In genomic region chr5:119628100-119628499, GRCm38 (mm10) we compare ENCODE assay signal across 30 mouse cellular contexts. TPM values are rescaled to one million over a fixed set of nuclear protein-coding genes. Genes with fewer than 3 reads are reported as not detected.
"Had no signal": no experiment of that assay in that cellular context is flagged by ENCODE, and none has a peak within 500 bp of the region (broad histone marks: within the 10 kb centered on the region; RNA-seq: fewer than 3 reads in every experiment).

No protein-coding gene starts in this region.

- ATAC-seq: forebrain, embryonic 13.5 days; forebrain, embryonic 14.5 days; forebrain, embryonic 15.5 days; forebrain, embryonic 16.5 days; forebrain, postnatal 0 days had no signal

- H3K4me3 ChIP-seq: embryonic facial prominence, embryonic 10.5 days; embryonic facial prominence, embryonic 12.5 days; embryonic facial prominence, embryonic 13.5 days; embryonic facial prominence, embryonic 15.5 days; erythroblast, embryonic 14.5 days; forebrain, embryonic 10.5 days; forebrain, embryonic 12.5 days; forebrain, embryonic 13.5 days; forebrain, embryonic 15.5 days; gastrocnemius, adult 2 months; heart, adult 2 months had no signal

- H3K9me3 ChIP-seq: embryonic facial prominence, embryonic 10.5 days; embryonic facial prominence, embryonic 12.5 days; embryonic facial prominence, embryonic 13.5 days; embryonic facial prominence, embryonic 15.5 days; forebrain, embryonic 10.5 days; forebrain, embryonic 12.5 days; forebrain, embryonic 13.5 days; forebrain, embryonic 15.5 days had no signal

- DNase-seq: cerebellum, adult 8-10 months; cerebellum, adult 9-10 months; cerebellum, adult 9-11 months; cerebellum, postnatal 10 days; cerebellum, postnatal 14 days; cerebellum, postnatal 25 days; cerebellum, postnatal 36 days; embryo, embryonic 11 days; forebrain, postnatal 0 days; gastrocnemius, adult 2 months; gastrocnemius, postnatal 10 days; gastrocnemius, postnatal 14 days; gastrocnemius, postnatal 25 days; gastrocnemius, postnatal 36 days; heart, adult 11 months; heart, adult 18-20 months; heart, adult 2 months had no signal

- H3K4me2 ChIP-seq: embryonic facial prominence, embryonic 12.5 days; embryonic facial prominence, embryonic 13.5 days; embryonic facial prominence, embryonic 15.5 days; forebrain, embryonic 12.5 days; forebrain, embryonic 13.5 days; forebrain, embryonic 15.5 days had no signal

- H3K27ac ChIP-seq: embryonic facial prominence, embryonic 12.5 days; embryonic facial prominence, embryonic 13.5 days; embryonic facial prominence, embryonic 15.5 days; forebrain, embryonic 10.5 days; forebrain, embryonic 12.5 days; forebrain, embryonic 13.5 days; forebrain, embryonic 15.5 days; gastrocnemius, adult 2 months; heart, adult 2 months had no signal

- H3K9ac ChIP-seq: embryonic facial prominence, embryonic 12.5 days; embryonic facial prominence, embryonic 13.5 days; embryonic facial prominence, embryonic 15.5 days; forebrain, embryonic 12.5 days; forebrain, embryonic 13.5 days; forebrain, embryonic 15.5 days; forebrain, postnatal 0 days had no signal

- H3K36me3 ChIP-seq: embryonic facial prominence, embryonic 10.5 days; embryonic facial prominence, embryonic 12.5 days; embryonic facial prominence, embryonic 15.5 days; forebrain, embryonic 10.5 days; forebrain, embryonic 12.5 days; forebrain, embryonic 15.5 days had no signal

RNA-seq across cellular contexts. Expression of gene Tbx3, which starts 42.4 kb away (rescaled TPM):
- total RNA-seq: common myeloid progenitor, adult 5-6 weeks; granulocyte monocyte progenitor cell, adult 5-6 weeks had no signal
- polyA plus RNA-seq: erythroblast, embryonic 14.5 days had no signal
